Mouse (Mus musculus) neural tube, embryonic 10.5 days (tissue): ENCODE data around the gene Olfr1130.
"Not testable (repeated sequence)": the region's sequence is repeated elsewhere in the genome, so short reads cannot be mapped to it uniquely, and the experiment has no call there.

ENCODE experiments used
- DNase-seq: peaks from one replicate; pipeline ENCODE4 v3.0.0-alpha.2; 2017; ENCODE audit warnings: low spot score; ENCODE audit errors: extremely low spot score

Gene Olfr1130

DNA sequence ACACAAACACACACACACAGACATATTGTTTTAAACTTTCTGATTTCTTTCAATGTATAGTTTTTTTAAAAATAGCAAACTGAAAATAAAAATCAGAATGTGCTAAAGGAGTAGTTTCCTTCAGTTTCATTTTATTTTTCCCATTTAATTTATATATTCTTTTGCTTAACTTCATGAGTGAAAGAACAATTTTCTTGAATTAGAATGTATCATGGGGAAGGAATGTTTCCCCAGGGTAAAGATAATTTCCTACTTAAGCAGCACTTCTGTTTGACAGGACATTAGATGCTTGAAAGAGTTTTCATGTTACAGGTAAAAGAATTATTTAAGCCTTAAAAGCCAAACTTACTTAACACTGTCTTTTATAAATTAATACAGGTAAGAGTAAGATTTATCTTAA is at the start of gene Olfr1130:
Gene Olfr1130 (plus strand): TSS at position 301 of the 400 bp plus-strand sequence.
- DNase-seq: not testable (repeated sequence)

DNA sequence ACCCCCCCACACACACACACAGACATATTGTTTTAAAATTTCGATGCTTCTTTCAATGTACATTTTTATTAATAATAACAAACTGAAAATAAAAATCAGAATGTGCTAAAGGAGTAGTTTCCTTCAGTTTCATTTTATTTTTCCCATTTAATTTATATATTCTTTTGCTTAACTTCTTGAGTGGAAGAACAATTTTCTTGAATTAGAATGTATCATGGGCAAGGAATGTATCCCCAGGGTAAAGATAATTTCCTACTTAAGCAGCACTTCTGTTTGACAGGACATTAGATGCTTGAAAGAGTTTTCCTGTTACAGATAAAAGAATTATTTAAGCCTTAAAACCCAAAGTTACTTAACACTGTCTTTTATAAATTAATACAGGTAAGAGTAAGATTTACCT is 32.4 kb upstream of the Olfr1130 start, which contains the start of gene Olfr1129:
Gene Olfr1129 (plus strand): TSS at position 301 of the 400 bp plus-strand sequence.
- DNase-seq: not testable (repeated sequence)

DNA sequence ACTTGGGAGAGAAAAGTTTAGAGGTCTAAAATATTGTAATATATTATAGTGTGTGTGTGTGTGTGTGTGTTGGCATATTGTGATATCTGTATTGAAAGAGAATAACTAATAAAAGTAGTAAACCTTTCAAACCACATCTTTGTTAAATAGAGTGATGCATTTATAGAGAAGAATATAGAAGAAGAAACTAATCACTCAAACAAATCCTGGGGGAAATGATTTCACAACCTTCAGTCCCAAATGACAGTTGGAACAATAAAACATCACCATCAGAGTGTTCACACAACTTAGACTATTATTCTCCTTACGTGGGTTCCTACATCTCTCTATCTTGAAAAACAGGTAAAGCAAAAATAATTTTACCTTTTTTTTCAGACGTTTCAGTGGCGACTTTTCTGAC is 20.8 kb downstream of the Olfr1130 start, which contains the start of gene Olfr1131:
Gene Olfr1131 (plus strand): TSS at position 301 of the 400 bp plus-strand sequence.
- DNase-seq: no peak

DNA sequence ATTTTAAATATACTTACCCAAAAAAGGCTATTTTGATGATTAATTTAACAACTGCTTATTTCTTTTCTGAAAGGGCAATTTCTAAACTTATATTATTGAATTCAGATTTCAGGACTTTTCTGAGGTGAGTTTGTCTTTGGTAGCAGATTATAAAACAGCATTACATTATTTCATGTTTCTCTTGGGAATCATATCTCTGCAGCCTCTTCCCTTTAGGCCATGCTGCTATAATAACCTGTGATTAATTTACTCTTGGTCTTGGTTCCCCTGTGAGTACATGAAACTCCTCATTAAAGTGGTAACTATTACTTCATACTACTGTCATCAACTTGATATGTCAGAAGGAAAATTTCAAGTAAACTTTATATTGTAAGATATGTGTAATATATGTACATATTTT is 31.4 kb downstream of the Olfr1130 start, which contains the start of gene Olfr1132:
Gene Olfr1132 (minus strand): TSS at position 101 of the 400 bp plus-strand sequence.
- DNase-seq: no peak

DNA sequence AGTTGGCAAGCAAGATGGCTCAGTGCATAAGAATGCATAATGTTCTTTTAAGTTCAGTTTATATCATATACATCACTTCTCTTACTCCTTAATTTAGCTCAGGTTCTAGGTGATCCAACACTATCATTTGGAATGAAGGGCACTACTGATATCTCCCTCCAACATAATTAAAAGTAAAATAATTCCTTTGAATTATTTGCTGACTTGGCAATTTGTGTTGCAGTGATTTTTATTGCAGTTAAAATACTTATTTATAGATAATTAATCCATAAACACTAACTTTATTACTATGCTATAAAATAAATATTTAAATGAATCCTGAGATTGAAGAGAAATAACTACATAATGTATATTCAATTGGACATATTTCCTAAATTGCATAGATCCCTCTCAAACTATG is 36.4 kb downstream of the Olfr1130 start:
- no peak for DNase-seq

DNA sequence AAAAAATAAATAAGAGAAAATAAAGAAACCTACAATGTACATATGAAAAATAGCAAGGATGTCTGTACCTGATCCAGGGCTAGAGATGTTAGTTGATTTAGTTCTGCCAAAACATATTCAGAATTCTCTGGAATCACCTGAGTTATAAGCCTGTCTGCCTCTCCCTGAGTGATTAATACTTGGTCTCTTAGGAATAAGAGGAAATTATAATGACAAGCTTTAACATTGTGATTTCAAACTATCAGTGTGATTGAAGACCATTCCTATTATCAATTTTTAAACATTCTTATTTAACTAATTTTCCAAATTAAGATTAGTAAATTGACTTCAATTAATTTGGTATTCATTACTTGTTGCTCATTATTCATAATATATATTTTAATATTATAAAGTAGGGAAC is 41.3 kb downstream of the Olfr1130 start, which contains the start of gene Olfr1133:
Gene Olfr1133 (minus strand): TSS at position 101 of the 400 bp plus-strand sequence.
- no peak for DNase-seq

DNA sequence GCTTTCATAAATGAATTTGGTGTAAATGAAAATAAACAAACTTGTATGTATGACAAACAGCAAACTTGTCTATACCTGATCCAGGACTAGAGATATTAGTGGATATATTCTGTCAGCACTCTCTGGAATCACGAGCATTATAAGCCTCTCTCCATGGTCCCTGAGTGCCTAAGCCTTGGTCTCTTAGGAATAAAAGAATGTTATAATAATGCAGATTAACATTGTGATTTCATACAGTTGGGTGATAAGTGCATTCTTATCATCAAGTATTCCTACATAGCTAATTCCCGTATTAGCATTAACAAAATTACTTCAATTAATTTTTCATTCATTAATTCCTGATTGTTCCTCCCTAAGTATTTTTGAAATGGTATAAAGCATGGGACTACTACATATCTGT is 52.3 kb downstream of the Olfr1130 start, which contains the start of gene Olfr1134:
Gene Olfr1134 (minus strand): TSS at position 101 of the 400 bp plus-strand sequence.
- DNase-seq: no peak
